Mouse (Mus musculus) layer of hippocampus, postnatal 14 days (tissue): Measurements from ENCODE around the gene Fam71b. TPM values are rescaled to one million over a fixed set of nuclear protein-coding genes. Genes with fewer than 3 reads are reported as not detected.

Experiments used
- DNase-seq, 2 experiments: peaks; one replicate each; pipeline ENCODE4 v3.0.0; 2021 to 2022; ENCODE audit warnings: low spot score in 2 of 2, mixed read lengths in 1 of 2
- long read RNA-seq, 2 experiments: library from polyadenylated mRNA; stranded (forward); transcript quantifications; one replicate each; pipeline ENCODE4 v2.0.0; 2021
- total RNA-seq, 2 experiments: library from RNA; stranded (reverse); gene quantifications; 2 replicates each; pipeline ENCODE4 v1.2.3; 2021

The Fam71b gene
- not detected for total RNA-seq
- long read RNA-seq, experiment 1, result 0 reads
- long read RNA-seq, experiment 2, result 0 reads

GRCm38 (mm10) chr11:46396167-46396859 lies at the start of gene Fam71b:
Gene Fam71b (plus strand): TSS chr11:46396559.
- DNase-seq, result no peak

- DNase-seq, result no peak
These were observed 48.6 kb upstream of the Fam71b start for GRCm38 (mm10) chr11:46347756-46348155.

- no peak for DNase-seq
These were observed 47.9 kb upstream of the Fam71b start for GRCm38 (mm10) chr11:46348416-46348815.

GRCm38 (mm10) chr11:46349681-46350410 lies 46.5 kb upstream of the Fam71b start:
- no peak for DNase-seq

GRCm38 (mm10) chr11:46358369-46358768 lies 38.0 kb upstream of the Fam71b start:
- DNase-seq, result no peak

GRCm38 (mm10) chr11:46360991-46361665 lies 35.2 kb upstream of the Fam71b start:
- no peak for DNase-seq

GRCm38 (mm10) chr11:46362061-46363022 lies 34.0 kb upstream of the Fam71b start:
- peak in 1 of 2 experiments; percentile 8 for DNase-seq

- DNase-seq, result no peak
These were observed 32.5 kb upstream of the Fam71b start for GRCm38 (mm10) chr11:46363864-46364263.

- DNase-seq, result no peak
These were observed 30.6 kb upstream of the Fam71b start for GRCm38 (mm10) chr11:46365744-46366143.

- DNase-seq, result no peak
These were observed 30.0 kb upstream of the Fam71b start for GRCm38 (mm10) chr11:46366357-46366756.

GRCm38 (mm10) chr11:46370457-46370856 lies 25.9 kb upstream of the Fam71b start:
- DNase-seq, result no peak

GRCm38 (mm10) chr11:46371250-46371649 lies 25.1 kb upstream of the Fam71b start:
- DNase-seq, result no peak

- DNase-seq, result no peak
These were observed 23.9 kb upstream of the Fam71b start for GRCm38 (mm10) chr11:46372331-46372953.

- DNase-seq, result no peak
These were observed 23.0 kb upstream of the Fam71b start for GRCm38 (mm10) chr11:46373071-46374030.

GRCm38 (mm10) chr11:46375015-46375414 lies 21.3 kb upstream of the Fam71b start:
- DNase-seq, result no peak

- DNase-seq, result no peak
These were observed 19.0 kb upstream of the Fam71b start for GRCm38 (mm10) chr11:46377316-46377715.

GRCm38 (mm10) chr11:46377819-46378782 lies 18.3 kb upstream of the Fam71b start:
- DNase-seq, result no peak

GRCm38 (mm10) chr11:46380097-46380675 lies 16.2 kb upstream of the Fam71b start:
- no peak for DNase-seq
